Mouse (Mus musculus) lung, postnatal 25 days (tissue): ENCODE measurements at regions not wholly inside any gene's neighbourhood (a gene's known extent, or its start where the extent isn't known, plus 50 kb on each side); places are given as distances from the start of the nearest gene placed in this dataset.
"Not testable (repeated sequence)": the region's sequence is repeated elsewhere in the genome, so short reads cannot be mapped to it uniquely, and the experiment has no call there.

Source experiments
- DNase-seq: peaks from one replicate; pipeline ENCODE4 v3.0.0; 2022; ENCODE audit warnings: low spot score

DNA sequence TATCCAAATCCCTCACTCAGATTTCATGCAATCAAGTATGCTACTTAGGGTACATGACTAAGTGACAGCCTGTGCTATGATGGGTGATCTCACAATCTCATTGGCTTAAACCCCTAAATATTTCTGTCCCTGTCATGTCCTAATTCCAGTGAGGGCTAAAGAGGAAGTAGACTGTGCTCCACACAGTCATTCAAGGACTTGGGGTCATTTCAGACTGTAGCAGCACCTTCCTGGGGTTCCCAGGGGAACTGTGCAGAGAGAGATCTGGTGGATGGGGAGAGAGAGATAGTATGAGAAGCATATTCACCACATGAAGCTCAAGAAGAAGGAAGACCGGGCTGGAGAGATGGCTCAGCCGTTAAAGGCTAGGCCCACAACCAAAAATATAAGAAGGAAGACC is 100.7 kb downstream of the H2al2a start:
- DNase-seq, result no peak

DNA sequence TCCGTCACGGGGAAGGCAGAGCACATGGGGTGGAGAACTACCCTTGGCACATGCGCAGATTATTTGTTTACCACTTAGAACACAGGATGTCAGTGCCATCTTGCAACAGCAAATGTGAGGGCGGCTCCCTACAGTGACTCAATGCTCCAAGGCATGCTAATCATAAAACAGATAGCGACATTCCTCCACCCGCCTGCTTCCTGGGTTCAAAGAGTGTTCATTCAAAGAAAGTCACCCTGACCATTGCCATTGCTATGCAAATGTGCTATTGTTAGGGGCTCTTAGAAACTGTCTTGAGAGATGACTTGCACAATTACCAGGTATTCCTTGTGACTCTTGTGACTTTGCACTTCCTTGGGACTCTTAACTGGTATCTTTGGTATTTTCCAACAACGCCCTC is 104.1 kb downstream of the H2al2a start:
- not testable (repeated sequence) for DNase-seq

DNA sequence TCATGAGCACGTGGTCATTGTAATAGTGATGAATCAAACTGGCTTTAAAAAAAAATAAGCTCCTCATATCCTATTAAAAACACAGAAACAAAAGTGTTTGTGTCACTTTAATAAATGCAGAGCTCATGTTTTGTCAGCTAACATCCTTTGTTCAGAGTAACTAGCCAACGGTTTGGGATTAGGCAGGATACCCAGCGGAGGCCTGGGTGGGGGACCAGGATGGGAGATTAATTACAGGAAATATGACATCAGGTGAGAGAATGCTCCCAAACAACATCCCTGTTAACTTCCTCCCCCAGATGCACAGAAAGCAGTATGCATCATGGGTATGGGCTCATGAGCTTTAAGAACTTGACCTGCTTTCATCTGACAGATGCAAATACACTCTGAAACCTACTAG is 109.1 kb downstream of the H2al2a start:
- DNase-seq, result no peak

DNA sequence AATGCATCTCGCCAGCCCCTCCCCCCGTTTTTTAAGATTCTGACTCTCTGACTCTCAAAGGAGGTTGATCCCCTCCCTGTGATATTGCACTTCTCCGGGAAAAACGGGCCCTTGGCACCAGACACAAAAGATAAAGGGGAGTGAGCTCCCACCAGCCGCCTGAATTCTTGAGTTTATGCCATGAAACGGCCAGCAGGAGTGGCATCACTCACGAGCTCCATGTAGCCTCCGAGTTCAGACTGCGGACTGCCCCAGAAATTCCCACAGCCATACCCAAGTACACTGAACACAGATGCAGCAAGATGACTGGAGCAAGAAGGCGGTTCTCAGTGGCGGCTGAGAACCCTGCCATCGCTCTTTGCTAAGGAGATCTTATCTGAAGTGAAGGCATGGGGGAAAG is 114.4 kb downstream of the H2al2a start:
- no peak for DNase-seq

DNA sequence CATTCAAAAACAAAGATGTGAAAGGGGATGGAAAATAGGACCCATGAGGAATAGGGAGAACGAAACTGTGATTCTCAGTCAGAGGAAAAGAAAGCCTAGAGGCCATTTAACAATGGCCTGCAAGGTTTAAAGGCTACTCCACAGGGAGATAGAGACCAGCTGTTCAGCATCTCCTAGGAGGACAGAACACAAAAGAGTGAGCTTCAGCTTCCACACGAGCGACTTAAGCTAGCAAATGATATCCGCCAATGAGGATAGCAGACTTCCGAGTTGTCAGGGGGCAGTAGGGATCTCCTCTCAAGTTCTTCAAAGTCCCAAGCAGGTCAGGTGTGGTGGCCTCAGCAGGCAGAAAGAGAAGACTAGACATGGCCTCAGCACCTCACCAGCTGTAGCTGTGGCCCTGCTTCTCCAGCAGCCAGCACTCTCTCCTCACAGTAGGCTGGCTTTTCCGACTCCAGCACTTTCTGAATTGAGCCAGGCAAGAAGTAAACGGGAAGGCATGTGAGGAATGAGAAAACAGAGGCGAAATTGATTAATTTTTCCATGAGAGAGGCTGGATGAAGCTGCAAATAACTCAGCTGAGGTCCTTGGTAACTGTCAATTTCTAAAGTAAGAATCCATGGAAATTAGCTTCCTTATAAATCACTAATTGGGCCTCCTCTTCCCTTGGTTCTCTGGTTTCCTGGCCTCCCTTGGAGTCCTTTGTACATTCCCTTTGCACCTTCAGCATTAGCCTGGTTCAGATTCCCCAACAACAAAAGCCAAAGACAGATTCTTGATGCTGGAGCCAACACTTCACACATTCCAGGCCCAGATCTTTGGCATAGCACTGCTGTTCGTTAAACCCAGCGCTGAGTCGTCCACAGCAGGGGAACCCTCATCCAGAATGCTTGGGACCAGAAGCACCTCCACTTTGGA is 115.7 kb downstream of the H2al2a start:
- DNase-seq, result peak; percentile 26

DNA sequence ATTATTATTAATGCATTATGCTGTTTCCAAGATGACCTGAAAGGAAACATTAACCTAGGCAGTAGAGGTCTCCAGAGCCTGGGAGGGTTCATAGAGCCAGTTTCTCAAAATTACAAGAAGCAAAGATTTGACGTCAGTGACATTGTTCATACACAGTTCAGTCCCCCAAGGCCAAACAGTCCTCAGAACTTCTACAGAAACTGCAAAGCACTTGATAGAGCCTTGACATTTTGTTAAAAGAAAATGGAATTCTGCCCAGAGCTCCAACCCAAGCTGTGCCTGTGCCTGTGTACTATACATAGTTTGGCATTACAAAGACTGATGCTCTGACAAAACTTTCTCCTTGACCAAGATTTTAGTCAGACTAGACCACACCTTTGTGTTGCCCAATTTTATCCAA is 118.9 kb downstream of the H2al2a start:
- DNase-seq, result no peak

DNA sequence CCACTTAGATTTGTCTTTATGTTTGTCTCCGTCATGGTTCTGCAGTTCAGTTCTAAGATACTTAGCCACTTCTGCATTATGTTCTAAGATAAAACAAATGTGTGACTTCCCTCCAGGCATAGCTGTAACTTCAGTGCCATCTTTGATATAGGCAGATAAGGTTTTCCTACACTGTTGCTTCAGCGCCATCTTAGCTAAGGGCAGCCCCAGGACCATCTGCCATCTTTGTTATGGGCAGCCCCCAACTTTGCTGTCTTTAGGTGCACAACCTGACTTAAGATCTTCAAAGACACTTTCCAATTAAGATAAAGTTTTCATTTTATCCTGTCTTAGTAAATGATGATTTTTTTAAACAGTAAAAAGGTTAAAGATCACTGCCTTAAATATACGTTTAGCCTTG is 119.8 kb downstream of the H2al2a start:
- DNase-seq, result no peak

DNA sequence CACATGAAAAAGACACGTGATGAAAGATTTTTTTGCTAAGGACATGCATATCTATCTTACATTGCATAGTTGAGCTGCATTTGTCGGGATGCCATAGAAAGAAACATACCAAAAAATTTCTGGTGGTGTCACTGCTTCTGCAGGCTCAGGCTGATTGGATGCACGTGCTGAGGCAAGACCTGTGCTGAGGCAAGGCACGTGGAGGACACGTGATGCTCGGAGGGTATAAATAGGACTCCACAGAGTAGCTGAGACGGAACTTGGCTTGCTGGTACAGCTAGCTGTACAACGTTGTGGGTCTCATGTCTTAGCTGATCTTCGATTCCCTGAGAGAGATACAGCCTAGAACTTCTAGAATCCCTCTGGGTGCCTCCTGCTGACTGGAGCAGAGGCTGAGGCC is 120.6 kb downstream of the H2al2a start:
- DNase-seq, result no peak

DNA sequence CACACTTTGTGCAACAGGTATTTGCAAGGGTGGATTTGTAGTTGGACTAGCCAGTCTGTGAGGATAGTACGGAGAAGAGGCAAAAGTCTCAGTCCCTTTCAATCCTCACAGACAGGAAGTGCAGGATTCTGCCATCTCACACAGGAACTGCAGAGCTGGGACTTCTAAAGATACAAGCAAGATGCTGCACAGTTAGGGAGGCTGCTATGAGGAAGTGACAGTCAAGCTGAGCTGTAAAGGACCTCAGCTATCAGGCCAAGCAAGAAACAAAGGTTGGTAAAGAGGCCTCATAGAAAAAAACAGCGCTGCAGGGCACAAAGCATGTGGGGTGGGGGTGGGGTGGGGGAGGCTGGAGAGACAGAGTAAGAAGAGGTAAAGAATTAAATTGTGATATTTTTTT is 126.2 kb downstream of the H2al2a start:
- DNase-seq, result no peak

DNA sequence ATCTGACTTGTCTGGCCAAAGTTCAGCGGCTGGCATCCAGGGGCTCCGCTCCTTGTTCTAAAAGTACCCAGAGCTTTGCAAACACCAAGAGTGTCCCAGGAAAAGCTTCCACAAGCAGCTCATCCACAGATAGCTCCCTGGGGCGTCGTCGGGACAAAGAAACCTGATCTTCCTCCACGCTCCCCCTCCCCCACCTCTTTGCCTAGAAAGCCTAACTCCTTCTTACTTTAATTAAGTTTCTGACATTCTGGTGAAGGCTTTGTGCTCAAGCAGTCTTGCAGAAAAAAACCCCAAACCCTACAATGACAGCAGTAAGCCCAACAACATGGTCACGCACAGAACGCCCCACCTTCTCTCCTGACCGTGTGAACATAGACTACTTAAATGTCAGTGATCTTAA is 128.6 kb downstream of the H2al2a start:
- DNase-seq, result no peak

DNA sequence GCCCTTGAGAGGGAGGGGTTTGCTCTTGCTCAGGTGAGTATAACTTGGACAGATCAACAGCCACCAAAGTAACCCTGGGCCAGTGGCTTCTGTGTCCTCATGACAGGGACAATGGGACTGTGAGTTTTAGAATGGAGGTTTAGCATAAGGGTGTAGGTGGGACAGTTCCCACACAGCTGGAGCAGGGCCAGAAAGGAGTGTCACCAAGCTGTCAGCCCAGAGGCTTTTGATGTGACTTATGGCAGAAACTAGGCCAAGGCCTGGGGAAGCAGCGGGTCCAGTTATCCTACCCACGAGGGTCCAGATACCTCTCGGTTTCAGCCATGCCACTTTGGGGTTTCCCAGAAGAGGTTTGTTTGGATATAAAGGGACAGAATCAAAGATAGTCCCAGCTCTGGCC is 129.4 kb downstream of the H2al2a start:
- no peak for DNase-seq

DNA sequence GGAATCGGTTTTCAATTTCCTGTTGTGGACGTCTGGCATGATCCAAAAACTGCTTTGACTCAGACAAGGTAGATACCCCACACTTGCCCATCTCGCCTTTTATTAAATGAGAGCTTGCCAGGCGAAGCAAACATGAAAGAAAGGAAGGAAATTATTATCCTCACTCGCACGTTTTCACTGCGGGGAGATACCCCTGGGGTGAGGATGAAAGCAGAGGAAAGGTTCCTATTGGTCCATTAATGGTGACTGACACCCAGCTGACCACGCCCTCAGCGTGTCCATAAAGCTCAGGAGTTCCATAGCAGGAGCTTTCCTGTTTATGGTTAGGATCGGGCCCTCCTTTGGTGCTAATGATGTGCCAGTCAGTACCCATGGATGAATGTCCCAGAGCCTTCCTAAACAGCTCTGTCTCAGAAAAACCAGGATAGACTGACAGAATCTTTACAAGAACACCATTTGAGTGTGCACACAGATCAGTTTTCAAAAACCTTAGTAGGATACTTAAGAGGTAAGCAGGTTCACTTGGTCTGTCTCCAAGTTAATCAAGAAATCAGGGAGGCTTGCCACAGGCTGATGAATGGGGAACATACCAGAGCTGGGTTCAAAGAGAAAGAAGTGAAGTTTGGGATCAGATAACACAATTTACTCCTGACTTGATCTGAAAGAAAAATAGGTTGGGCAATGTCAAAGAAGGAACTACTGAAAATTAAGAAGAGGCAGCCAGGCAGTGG is 130.7 kb upstream of the Nebl start:
- DNase-seq, result no peak

DNA sequence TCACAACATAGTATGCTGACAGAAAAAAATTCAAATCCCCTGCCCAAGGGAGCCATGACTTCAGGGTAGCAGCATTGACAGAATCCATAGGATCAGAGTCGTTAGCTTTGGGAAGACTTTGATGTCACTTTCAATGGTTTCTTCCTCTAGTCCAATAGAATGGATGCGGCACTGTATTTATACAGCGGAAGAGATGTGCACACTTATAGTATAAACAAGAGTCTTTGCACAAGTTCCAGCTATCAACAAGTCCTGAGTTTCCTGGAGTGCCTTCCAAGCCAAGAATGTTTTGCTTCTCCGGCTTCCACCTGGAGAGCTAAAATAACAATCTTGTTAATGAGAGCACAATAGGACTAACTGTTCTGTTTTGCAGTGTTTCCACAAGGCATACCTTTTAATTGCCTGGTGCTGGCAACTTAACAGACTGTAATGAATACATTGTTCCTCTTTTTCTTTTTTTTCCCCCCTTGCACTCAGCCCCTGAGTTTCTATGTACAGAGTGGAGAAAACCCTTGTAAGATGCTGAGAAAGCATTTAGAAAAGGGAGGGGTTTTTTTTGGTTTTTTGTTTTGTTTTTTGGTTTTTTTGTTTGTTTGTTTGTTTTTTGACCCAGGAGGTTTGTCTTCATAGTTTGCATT is 129.8 kb upstream of the Nebl start:
- DNase-seq, result no peak

DNA sequence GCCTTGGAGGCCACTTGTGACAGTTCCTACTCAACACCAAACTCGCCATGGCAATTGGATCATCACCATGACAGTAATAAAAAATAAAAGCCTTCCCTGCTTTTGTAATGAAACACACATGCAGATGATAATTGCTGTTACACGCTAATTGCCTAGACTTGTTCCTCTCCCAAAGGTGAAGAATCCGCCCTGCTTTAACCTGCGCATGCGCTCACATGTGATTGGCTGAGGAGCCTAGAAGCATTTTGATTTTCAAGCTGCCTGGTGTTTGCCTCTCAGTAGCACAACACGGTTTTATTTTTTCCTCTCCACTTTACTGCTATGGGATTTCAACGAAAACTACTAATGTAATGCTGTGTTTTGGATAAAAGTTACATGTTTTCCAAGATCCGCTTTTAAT is 128.0 kb upstream of the Nebl start:
- DNase-seq, result no peak

DNA sequence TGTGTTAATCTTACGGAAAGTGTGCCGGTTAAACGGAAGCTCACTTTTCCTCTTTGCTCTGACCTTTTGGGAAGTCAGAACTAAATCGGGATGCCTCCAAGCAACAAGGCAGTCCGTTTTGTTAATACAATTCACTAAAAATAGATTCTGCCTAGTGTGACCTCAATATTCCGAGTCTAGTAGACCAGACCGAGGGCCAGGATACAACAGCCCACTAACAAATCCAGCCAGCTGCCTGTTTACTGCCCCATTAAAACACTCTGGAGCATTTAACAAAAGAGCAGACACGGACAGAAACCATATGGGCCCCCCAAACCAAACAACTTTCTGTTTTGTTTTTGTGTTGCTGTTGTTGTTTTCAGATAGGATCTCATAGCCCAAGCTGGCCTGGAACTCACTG is 127.1 kb upstream of the Nebl start:
- DNase-seq, result peak; percentile 22

DNA sequence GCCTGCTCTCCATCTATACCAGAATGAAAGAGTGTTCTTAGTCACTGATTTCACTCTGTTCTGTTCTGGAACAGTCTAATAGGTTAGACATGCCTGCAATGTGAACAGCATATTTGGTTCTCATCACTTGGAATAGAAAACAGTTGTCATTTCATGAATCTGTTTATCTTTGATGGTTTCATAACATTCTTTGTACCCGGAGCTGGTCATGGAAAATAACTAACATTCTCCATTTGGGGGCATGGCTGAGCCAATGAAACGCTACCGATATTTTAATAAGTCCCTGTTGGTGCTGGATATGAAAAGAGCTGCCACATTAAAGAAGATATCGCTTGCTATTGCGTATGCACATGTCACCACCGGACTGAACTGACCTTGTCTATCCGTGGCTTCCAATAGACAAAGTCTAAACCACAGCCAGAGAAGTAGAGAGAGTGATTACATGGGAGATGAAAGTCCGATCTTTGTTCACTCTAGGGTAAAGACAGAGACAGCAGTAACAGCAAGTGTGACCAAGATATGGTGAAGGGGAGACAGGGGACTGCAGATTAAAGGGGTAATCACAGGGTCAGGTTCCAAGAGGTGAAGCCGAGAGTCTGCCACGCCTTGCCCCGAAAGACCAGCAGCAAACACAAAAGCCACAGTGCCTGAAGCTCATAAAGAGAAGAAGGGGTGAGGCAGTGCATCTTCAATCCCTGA is 124.5 kb upstream of the Nebl start:
- peak; percentile 19 for DNase-seq

DNA sequence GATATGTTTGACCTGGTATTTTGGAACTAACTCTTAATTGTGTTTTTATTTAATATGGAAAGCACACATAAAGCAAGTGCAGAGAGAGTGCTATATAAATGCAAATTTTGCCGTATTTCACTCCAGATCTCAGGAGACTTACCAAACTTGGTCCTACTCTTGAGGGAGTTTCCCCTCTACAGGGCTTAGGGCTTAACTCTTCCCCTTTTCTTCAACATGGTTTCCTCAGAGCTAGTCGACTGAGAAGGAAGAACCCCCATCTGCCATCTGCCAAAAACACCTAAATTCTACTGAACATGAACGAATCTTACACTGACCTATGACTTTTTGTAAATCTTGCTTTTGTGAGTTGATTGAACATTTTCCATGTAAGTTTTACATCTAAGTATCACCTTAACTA is 122.8 kb upstream of the Nebl start:
- no peak for DNase-seq

DNA sequence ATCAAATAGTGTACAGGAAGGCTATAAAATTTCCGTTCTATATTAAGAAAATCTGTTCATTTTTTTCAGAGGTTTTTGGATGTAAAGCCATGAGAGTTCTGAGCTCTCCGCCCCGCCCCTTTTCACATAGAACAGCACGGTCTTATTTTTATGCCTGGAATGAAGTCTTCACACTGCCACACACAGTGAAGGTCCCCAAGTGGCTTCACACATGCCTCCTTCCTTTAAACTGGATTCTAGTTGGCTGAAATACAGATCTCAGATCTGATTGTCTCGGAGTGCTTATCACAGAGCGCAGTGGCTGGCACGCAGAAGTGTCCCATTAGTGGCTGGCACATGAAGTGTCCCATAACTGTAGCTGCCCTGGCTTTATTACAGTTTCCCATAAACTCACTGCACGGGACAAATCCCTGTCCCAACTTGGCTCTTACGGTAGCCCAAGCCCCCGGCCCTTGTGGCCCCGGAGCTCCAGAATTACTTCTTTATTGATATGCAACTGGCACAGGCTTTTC is 122.3 kb upstream of the Nebl start:
- DNase-seq, result no peak

DNA sequence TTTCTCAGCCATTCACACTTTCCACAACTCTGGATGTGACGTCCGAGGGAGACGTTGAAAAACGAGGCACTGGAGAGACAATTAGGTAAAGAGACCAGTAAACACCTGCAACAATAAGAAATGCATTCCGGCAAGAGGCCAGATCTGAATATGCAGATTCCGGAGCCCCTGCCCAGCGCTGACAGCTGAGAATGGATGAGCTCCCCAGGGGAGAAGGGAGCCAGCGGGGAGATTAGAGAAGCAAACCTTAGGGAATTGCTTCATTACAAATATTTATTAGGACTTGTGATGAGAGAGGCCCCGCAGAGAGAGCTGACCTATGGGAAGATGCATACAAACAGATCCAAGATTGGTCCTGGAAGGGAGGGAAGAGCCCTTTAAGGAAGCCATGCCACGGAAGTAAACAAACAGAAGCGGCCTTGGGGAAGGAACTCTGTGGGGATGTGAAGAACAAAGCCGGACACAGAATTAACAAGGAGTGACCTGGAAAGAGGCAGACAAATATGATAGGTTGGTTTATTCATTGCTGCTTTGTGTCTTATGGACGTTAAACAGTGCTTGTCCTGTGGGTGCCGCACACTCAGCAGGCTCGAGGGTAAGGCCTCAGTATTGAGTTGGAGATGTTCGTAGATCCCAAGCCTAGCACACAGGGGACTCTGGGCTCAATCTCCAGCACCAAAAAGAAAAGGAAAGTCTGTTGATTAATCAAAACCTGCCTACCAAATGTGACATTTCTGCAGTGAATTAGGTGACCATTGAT is 121.7 kb upstream of the Nebl start:
- no peak for DNase-seq

DNA sequence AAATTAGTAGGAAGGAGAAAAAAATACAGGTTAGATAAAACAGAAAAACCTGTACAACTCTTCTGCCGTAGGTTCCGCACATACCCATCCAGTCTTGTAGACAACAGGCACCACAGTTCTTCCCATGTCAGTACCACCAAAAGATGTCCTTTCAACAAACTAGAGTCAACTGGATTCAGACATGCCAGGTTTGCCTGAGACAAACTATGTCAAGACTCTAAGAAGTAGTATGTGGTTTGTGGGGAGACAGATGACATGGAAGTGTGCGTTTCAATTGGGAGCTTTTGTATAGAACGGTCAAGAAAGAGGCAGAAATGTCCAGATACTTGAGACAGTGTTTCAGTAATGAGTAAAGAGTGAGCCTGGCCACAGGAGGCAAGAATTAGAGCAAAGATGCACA is 119.5 kb upstream of the Nebl start:
- DNase-seq, result no peak

DNA sequence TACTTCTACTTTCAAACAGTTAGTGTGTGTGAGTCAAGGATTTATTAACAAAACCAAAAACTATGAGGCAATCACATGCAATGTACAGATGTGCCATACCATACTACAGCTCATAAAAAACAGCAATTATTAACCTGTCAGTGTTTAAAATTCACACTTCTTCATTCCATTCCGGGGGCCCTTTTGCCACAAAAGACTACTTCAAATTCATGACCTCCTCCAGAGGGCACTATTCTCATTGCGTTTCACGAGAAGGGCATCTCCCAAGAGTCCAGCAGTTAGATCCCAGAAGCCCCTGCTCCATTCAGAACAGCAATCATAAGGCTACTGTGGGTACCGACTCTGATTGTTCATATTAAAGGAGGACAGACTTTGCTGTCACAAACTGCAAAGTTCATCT is 118.0 kb upstream of the Nebl start:
- DNase-seq, result peak; percentile 48
